Mouse (Mus musculus) thymus, adult 2 months (tissue): ENCODE measurements around the gene Ptx4. TPM values are rescaled to one million over a fixed set of nuclear protein-coding genes. Genes with fewer than 3 reads are reported as not detected.

Source experiments
- DNase-seq: peaks from one replicate; pipeline ENCODE4 v3.0.0; 2021
- H3K27ac ChIP-seq: fragments of 200-500 bp; 2 replicates; pipeline ENCODE4 v1.5.1; 2012; ENCODE audit warnings: low read length, control low read depth; ENCODE audit not compliant: control insufficient read depth, insufficient read depth
- H3K27me3 ChIP-seq: fragments of 200-500 bp; 2 replicates; pipeline ENCODE4 v1.6.1; 2012; ENCODE audit warnings: mild to moderate bottlenecking, low read length, moderate library complexity, mixed read lengths; ENCODE audit not compliant: control insufficient read depth, insufficient read depth
- H3K36me3 ChIP-seq: fragments of 200-500 bp; 2 replicates; pipeline ENCODE4 v1.6.1; 2012; ENCODE audit warnings: mild to moderate bottlenecking, low read length, moderate library complexity; ENCODE audit not compliant: control insufficient read depth, insufficient read depth
- H3K4me1 ChIP-seq: fragments of 200-500 bp; replicated peaks from 2 replicates; pipeline ENCODE4 v1.6.1; 2012; ENCODE audit warnings: low read length; ENCODE audit not compliant: control insufficient read depth, insufficient read depth
- H3K4me3 ChIP-seq: fragments of 200-500 bp; 2 replicates; pipeline ENCODE4 v1.5.1; 2012; ENCODE audit warnings: mild to moderate bottlenecking, low read length, control low read depth, moderate library complexity; ENCODE audit not compliant: control insufficient read depth, insufficient read depth
- CTCF ChIP-seq: fragments of 200-500 bp; IDR thresholded peaks from 2 replicates; pipeline ENCODE4 v1.5.1; 2012; ENCODE audit warnings: mild to moderate bottlenecking, control low read depth, low read length, moderate library complexity, borderline replicate concordance; ENCODE audit not compliant: control insufficient read depth, poor library complexity, insufficient read depth; ENCODE audit errors: extremely low read depth
- POLR2A ChIP-seq: fragments of 200-500 bp; IDR thresholded peaks from 2 replicates; pipeline ENCODE4 v1.6.1; 2012; ENCODE audit warnings: mild to moderate bottlenecking, low read length, control low read depth, moderate library complexity; ENCODE audit not compliant: control insufficient read depth, poor library complexity, insufficient read depth; ENCODE audit errors: extremely low read depth
- WGBS: fragments of 180-500 bp; shearing (Covaris S2); methylation state at CpG from one replicate; pipeline ENCODE4 v1.1.7; 2018; 5-methylcytosine and 5-hydroxymethylcytosine counted together
- polyA plus RNA-seq: library from polyadenylated mRNA; depleted of rRNA; stranded (reverse); fragments of >200 nt; gene quantifications from 2 replicates; pipeline ENCODE4 v1.2.3, GENCODE M21; 2012

Ptx4 gene
- polyA plus RNA-seq, 1 experiment, result not detected

- Histone ChIP-seq H3K4me1 (no peaks in the 10 kb centered on the region), H3K4me3 (no peak within 1 kb of the TSS), H3K27ac (no peak within 1 kb of the TSS), H3K36me3 (no peaks in the 10 kb centered on the region), H3K27me3 (no peaks in the 10 kb centered on the region)
- WGBS, result 76% methylated on average over 7 of the region's 7 CpGs
- no peak for DNase-seq
- TF ChIP-seq POLR2A, result no peak
- TF ChIP-seq CTCF, result no peak
Measured at GRCm38 (mm10) chr17:25083444-25083931, 37.1 kb upstream of the Ptx4 start, which contains the start of gene Tmem204. Gene Tmem204 (minus strand): TSS chr17:25083591.

GRCm38 (mm10) chr17:25084835-25085385, 35.6 kb upstream of the Ptx4 start:
- Histone ChIP-seq H3K27me3 (no peaks in the 10 kb centered on the region), H3K27ac (no peak overlapping the region), H3K36me3 (no peaks in the 10 kb centered on the region), H3K4me1 (no peaks in the 10 kb centered on the region), H3K4me3 (no peak overlapping the region)
- TF ChIP-seq POLR2A (no peak), CTCF (no peak)
- no peak for DNase-seq
- 88% methylated on average over 13 of the region's 13 CpGs for WGBS

GRCm38 (mm10) chr17:25086724-25087123, 33.8 kb upstream of the Ptx4 start:
- over 99% methylated on average over 7 of the region's 7 CpGs for WGBS
- H3K27me3 ChIP-seq, result no peaks in the 10 kb centered on the region
- no peak overlapping the region for H3K4me3 ChIP-seq
- TF ChIP-seq CTCF (no peak), POLR2A (no peak)
- DNase-seq, result no peak
- H3K27ac ChIP-seq, result no peak overlapping the region
- H3K36me3 ChIP-seq, result no peaks in the 10 kb centered on the region
- H3K4me1 ChIP-seq, result no peaks in the 10 kb centered on the region

GRCm38 (mm10) chr17:25089158-25089557, 31.4 kb upstream of the Ptx4 start:
- H3K27ac ChIP-seq, result no peak overlapping the region
- no peaks in the 10 kb centered on the region for H3K36me3 ChIP-seq
- no peak for DNase-seq
- no peaks in the 10 kb centered on the region for H3K27me3 ChIP-seq
- no peak for TF ChIP-seq POLR2A
- TF ChIP-seq CTCF, result no peak
- H3K4me3 ChIP-seq, result no peak overlapping the region
- 96% methylated on average over 10 of the region's 10 CpGs for WGBS
- H3K4me1 ChIP-seq, result no peaks in the 10 kb centered on the region

- no peak for DNase-seq
- no peak overlapping the region for H3K4me3 ChIP-seq
- 97% methylated on average over 10 of the region's 10 CpGs for WGBS
- H3K4me1 ChIP-seq, result no peaks in the 10 kb centered on the region
- H3K27me3 ChIP-seq, result no peaks in the 10 kb centered on the region
- H3K36me3 ChIP-seq, result no peaks in the 10 kb centered on the region
- H3K27ac ChIP-seq, result no peak overlapping the region
- TF ChIP-seq POLR2A (no peak), CTCF (no peak)
Measured at GRCm38 (mm10) chr17:25090450-25090849, 30.1 kb upstream of the Ptx4 start.

- Histone ChIP-seq H3K27me3 (no peaks in the 10 kb centered on the region), H3K27ac (no peak overlapping the region), H3K4me1 (no peaks in the 10 kb centered on the region), H3K36me3 (no peaks in the 10 kb centered on the region), H3K4me3 (no peak overlapping the region)
- no peak for DNase-seq
- no peak for TF ChIP-seq CTCF
- TF ChIP-seq POLR2A, result no peak
- WGBS, result 94% methylated on average over 2 of the region's 2 CpGs
Measured at GRCm38 (mm10) chr17:25096221-25096620, 24.3 kb upstream of the Ptx4 start.

- peaks cover 3% of the 10 kb centered on the region; the same call in 1 of the 2 replicates for H3K36me3 ChIP-seq
- WGBS, result 96% methylated on average over 6 of the region's 6 CpGs
- no peak for DNase-seq
- TF ChIP-seq CTCF (no peak), POLR2A (no peak)
- H3K27ac ChIP-seq, result no peak overlapping the region
- no peak overlapping the region for H3K4me3 ChIP-seq
- no peaks in the 10 kb centered on the region for H3K4me1 ChIP-seq
- H3K27me3 ChIP-seq, result no peaks in the 10 kb centered on the region
Measured at GRCm38 (mm10) chr17:25100052-25100451, 20.5 kb upstream of the Ptx4 start.
